Mouse (Mus musculus): ENCODE measurements at regions not wholly inside any gene's neighbourhood (a gene's known extent, or its start where the extent isn't known, plus 50 kb on each side); places are given as distances from the start of the nearest gene placed in this dataset.

DNA sequence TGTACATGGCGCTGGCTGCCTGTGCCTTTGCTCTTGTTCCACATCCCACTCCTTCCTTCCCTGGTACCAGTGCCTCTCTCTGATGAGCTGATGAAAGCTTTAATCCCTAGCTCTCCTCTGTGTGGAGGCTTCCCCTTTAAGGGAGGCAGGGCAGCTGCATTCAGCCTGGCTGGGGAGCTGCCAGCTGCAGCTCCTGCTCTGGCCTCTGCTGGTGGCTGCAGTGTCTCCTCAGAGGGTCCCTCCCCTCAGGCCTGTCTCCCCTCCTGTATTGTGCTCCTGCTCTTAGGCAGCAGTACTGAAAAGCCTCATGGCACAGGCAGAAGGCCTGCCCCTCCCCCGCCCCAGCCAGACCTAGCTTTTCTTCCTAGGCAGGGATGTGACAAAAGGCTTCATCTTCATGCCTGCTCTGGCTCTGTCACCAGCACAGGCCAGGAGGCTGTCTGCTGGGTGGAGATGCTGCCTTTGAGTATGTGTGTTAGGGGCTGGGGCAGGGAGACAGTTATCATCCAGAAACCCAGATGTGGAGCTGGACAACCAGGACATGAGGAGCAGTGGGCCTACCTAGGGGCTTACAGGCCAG lies 97.7 kb upstream of the Zcchc13 start:
- DNase-seq = peak; percentile 31

GRCm38 (mm10) chrX:103533306-103533705 lies 97.1 kb upstream of the Zcchc13 start:
- DNase-seq = peak; percentile 17

DNA sequence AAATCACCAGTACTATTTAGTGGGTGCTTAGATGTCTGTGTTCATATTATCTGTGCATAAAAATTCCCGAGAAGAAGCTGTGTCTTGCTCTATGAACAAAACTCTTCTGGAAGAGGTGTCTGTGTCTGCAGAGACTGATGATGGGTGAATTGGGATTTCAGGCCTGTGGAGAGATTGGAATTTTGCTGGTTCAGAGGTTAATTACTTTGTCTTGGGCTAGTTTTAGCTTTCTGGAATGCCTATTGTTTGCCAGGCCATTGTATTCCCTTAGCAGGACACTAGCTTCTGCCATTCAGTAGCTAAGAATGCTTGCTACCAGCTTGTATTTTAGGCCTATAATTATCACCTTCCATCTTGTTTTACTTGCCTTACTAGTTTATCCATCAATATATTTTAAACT lies 96.6 kb upstream of the Zcchc13 start:
- no peak for DNase-seq

DNA sequence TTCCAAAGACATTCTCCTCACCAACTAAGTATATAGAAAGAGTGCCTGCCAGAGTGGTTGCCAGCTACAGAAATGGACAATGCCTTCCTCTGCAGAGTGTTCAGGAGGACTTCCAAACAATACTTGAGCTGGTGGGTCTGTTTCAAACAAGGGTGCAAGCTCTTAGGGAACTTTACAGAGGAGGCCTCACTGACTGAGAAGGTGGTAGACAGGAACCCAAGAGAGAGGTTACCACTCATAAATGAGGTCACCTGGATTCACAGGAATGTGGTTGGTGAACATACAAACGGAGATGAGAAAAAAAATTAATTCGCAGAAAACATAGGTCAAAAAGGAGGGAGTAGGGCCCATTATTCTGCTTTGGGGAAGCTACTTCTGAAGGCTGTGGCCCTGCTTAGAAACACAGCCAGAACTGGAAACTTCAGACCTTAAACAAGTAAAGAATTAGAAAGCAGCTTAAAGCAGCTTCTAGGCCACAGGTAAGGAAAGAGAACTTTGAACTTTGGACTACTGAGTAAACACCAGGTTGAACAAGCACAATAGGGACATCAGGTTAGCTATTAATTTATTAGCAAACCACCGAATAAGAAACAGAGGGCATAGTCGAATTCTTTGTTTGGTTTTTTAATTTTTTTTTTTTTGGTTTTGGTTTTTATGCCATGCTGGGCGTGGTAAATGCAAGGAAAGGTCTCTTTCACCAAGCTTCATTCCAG lies 83.7 kb upstream of the Zcchc13 start:
- no peak for DNase-seq

GRCm38 (mm10) chrX:103551304-103551703 lies 79.1 kb upstream of the Zcchc13 start:
- peak; percentile 45 for DNase-seq

DNA sequence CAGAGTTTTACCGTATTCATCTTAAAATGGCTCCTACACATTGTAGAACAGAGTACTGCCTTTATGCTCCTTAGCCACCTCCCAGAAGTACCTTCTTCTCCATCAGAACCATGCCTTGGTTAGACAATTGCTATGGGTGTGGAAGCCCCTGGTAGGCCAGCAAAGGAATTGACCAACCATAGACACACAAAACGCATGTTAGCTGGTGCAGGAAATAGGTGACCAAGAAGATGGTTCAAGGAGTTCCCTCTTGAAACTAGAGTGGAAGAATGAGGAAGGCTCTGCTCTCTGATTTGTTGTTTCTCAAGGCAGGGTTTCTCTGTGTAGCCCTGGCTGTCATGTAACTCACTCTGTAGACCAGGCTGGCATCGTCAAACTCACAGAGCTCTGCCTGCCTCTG lies 77.2 kb upstream of the Zcchc13 start:
- DNase-seq = no peak

GRCm38 (mm10) chrX:103553605-103554004 lies 76.8 kb upstream of the Zcchc13 start:
- DNase-seq = no peak

- DNase-seq = peak; percentile 30
Measured at GRCm38 (mm10) chrX:103555041-103555986, 75.1 kb upstream of the Zcchc13 start.

DNA sequence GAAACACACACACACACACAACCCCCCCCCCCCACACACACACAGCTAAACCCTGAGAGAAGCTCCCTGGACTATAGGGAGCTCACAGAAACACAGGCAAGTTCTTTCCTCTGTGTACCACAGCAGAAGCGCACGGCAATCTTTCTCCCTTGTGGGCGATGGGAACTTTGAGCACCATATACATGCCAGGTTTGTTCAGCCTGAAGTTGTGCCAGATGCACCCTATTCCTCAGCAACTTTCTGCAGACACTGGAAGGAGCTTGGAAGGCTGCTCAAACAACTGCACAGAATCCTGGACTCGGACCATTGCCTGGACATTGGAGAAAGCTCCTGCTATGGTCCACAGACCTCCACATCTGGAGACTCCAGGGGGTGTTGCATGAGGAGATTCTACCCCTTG lies 74.3 kb upstream of the Zcchc13 start:
- DNase-seq = no peak

GRCm38 (mm10) chrX:103556681-103557490 lies 73.5 kb upstream of the Zcchc13 start:
- no peak for DNase-seq

DNA sequence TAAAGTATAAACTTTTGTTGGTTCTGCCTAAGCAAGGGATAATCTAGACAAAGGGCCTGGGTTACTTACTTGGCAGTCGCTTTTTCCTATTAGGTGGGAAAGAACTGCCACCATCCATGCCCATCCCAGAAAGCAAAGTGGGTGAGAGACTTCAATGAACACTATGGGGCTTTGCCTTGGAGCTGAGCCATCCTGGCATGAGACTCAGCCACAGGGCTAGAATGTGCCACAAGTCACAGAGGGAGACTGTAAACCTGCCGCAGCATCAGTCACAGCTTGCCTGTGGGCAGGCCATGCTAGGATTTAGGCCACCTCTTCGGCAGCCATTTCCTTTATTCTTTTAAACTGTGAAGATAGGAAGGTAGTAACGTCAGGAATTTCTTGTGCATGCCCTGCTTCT lies 72.9 kb upstream of the Zcchc13 start:
- no peak for DNase-seq

DNA sequence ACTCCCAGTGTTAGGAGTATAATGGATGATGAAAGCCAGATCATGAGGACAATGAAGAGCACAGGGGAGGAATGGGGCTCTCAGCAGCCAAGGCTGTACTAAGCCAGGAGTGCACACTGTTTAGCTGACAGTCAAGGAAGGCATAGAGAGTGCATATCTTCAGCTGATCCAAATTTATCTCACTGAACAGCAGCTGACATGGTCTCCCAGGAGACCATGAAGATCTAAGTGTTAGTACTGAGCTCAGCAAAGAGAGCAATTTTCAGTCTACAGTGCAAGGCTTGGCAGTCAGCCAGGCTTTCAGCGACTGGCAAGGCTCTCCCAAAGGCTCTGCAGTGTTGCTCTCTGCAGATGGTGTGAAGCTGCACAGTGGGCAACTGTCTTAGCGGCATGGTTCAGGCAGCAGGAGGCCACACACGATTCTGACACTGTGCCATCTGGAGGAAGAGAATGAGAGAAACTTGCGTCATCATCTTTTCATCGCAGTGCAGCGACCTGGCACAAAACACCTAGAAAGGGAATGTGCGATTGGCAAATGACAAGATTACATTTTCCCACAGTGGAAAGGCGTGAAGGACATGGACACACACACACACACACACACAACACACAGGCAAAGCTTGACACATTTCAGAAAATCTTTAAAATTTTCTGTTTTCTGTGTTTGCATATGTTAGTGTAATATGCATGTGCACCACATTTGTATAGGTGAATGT lies 66.7 kb upstream of the Zcchc13 start:
- DNase-seq = peak; percentile 77

DNA sequence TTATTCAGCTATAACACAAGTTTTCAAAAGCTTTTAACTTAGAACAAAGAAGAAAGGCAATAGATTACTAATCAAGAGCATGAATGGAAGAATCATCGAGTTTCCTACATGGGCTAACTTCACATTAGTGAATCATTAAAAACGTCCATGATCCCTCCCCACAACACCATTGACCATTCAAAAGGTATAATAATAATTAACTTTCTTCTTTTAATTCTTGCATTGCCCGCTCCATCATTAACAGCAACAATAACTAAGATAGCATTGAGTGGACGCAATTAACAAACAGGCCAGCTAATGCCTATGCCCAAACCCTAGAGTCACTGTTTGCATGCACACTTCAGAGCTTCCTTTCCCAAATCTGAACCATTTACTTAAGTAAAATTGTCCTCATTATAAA lies 57.0 kb upstream of the Zcchc13 start:
- DNase-seq = no peak

DNA sequence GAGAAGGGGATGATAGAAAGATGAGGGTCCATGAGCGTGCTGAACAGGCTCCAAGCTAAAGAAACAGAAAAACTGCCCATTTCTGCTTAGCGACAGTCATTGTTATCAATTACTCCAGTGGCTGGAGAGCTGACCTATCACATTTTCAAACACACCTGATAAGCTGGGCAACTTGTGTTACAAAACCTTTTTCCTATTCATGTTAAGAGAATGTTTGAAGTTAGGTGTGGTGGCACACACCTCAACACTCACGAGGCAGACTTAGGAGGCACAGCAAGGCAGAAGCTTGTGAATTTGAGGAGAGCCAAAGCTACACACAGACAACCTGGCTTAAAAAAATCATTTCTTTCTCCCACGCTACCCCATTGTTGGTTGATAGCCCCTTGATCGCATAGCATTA lies 50.9 kb upstream of the Zcchc13 start:
- no peak for DNase-seq

Measured in kidney, postnatal 10 days (tissue).